Mouse (Mus musculus): ENCODE data around the gene Plekhg5.
A peak's percentile ranks its signal among the peaks of the same experiment; 100 is the strongest.

Gene Plekhg5

DNA sequence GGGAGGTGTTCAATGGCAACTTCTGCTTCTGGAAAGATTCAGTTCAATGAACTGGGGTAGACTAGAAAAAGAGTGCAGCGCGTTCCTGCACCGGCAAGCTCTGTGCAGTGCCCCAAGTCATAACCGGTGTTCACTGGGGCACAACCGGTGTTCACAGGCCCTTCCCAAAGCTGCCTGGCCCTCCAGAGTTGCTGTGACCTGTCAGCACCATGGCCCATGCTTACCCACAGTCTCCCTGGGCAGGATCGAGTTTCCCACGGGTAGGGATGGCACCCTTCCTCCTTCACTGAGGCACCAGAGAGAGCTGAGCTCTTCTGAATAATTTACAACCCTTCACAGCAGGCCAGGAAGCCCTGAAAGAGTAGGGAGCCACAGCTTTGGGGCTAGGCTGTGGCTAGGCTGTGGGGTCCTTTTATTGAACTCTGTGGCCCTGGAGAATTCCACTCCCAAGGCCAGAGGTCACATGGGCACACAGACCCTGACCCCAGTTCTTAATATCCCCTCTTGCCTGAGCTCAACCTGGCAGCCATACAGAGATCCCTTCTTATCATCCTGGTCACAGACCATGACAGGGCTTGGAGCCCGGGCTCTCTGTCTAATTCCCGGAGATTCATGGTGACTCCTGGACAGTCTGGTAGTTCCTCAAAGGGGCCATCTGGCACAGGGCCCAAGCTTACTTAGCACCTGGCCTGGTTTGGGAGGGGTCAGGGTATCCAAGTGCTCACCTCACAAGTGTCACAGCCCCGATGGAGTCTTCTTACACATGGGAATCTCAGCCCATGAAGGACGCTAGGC is 73.9 kb downstream of the Plekhg5 start:
- no peak for DNase-seq (ENCODE audit: low spot score)

DNA sequence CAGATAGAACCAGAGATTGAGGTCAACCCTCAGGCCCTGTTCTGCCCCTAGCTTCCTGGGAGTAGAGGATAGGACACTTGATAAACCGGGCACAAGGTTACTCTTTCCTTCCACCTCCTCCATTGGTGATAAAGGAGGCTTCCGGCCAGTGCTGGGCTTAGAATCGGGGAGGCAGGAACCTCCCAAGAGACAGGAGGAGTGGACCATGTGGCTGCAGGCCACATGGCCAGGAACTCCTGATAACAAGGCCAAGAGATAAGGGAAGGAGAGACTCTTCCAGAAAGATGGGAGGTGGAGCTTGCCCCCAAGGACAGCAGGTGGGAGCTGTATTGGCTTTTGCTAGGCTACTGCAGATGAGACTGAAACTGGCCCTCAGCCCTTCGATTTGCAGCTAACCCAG is 78.2 kb downstream of the Plekhg5 start:
- DNase-seq (ENCODE audit: low spot score): no peak

DNA sequence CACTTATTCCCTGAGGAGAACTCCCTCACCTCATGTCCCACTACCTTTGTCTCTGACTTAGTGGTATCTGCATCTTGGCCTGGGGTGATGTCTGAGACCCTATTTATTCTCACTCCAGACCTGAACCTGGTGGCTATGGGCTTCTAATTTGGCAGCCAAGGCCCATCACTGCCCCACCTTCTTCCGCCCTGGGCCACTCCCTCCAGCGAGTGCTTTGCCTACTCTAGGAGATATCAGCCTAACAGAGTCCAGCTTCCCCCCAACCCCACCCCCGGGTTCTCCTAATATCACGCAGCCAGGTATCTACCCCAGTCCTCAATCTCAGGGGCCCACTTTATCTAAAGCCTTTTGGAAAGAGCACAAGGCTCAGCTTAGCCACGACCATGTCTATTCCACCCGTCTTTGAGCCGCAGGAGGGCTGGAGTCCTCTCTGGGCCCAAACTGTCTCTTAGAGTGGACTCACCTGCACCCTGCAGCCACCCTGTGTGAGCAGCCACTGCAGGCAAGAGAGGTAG is 79.2 kb downstream of the Plekhg5 start:
- no peak for DNase-seq (ENCODE audit: low spot score)

DNA sequence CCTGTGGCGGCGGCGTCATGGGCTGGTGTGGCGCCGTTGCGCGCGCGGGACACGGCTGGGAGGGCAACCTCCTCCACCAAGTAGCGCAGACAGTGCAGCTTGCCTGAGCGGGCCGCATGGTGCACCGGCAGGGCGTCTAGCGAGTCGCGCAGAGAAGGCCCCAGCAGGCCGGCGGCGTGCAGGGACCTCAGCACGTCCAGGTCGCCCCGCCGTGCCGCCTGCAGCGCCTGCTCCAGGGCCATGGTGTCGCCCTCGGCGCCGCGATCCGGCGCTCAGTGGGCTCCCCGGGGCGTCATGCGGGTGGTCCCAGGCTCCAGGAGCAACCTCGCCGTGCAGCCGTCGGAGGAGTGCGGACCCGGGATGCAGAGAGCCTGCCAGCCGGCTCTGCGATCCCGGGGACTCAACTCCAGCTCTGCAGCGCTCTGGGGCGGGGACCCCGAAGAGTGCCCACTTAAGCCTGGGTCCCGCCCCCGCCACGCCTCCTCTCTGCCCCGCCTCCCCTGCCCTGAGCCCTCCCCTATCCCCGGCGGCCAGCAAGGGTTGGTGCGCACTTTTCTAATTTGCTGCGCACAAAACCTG is 79.8 kb downstream of the Plekhg5 start, which contains the start of gene Espn:
Gene Espn (minus strand): TSS at position 406 of the 579 bp plus-strand sequence.
- DNase-seq (ENCODE audit: low spot score): peak; percentile 56

DNA sequence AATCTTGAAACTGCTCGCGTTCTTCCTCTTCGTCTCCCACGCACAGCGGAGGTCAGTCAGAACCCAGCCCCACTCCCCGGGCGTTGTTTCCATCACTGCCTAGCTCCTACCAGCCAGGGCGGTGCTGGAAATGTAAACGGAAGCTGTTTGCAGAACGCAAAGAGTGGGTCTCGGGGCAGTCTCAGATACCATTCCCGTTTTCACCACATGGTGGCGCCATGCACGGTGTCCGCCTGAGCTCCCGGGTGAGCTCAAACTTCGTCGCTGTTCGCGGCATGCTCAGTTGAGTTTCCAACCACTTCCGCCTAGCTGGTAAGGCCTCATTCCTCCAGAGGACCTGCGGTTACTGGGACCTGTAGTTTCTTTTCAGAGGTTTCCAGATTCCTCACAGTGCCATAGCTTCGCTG is 81.5 kb downstream of the Plekhg5 start:
- no peak for DNase-seq (ENCODE audit: low spot score)

DNA sequence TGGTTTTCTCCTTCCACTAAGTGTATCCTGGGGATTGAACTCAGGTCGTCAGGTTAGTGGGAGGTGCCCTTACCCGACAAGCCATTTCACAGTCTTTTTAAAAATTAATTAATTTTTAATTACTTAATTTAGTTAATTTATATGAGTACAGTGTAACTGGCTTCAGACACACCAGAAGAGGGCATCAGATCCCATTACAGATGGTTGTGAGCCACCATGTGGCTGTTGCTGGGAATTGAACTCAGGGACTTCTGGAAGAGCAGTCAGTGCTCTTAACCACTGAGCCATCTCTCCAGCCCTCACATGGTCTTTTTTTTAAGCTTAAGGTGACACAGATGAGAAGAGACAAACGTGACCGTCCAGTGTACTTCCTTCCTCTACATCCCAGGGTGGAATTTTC is 82.7 kb downstream of the Plekhg5 start:
- no peak for DNase-seq (ENCODE audit: low spot score)

DNA sequence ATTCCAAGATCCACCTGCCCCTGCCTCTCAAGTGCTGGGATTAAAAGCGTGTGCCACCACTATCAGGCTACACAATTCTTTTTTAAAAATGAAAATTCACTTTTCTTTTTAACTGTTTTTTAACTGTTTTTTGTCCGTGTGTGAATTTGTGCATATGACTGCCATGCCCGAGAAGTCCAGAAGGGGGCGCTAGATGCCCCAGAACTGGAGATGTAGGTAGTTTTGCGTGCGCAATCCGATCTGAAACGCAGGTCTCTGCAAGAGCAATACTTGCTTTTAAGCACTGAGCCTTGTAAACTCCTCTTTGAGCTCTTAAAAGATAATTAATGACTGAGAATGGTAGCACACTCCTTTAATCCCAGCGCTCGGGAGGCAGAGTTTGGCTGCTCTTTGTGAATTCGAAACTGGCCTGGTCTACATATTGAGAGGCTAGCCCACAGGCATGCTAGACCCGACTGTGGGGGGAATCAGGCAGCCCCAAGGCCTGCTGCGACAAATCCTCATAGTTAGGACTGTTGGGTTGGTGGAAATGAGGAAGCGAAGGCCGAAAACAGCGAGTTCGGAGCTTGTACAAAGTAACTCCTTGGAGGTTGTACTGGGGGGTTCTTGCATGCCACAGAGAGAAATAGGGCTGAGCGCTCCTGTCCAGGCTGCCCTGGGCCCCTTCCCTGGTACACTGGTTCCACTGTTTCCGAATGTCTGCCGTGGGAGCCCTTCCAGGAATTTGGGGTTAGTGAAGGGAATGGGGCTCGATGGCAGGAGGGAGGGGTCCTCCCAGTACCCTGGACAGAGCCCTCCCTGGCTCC is 85.7 kb downstream of the Plekhg5 start:
- no peak for DNase-seq (ENCODE audit: low spot score)

DNA sequence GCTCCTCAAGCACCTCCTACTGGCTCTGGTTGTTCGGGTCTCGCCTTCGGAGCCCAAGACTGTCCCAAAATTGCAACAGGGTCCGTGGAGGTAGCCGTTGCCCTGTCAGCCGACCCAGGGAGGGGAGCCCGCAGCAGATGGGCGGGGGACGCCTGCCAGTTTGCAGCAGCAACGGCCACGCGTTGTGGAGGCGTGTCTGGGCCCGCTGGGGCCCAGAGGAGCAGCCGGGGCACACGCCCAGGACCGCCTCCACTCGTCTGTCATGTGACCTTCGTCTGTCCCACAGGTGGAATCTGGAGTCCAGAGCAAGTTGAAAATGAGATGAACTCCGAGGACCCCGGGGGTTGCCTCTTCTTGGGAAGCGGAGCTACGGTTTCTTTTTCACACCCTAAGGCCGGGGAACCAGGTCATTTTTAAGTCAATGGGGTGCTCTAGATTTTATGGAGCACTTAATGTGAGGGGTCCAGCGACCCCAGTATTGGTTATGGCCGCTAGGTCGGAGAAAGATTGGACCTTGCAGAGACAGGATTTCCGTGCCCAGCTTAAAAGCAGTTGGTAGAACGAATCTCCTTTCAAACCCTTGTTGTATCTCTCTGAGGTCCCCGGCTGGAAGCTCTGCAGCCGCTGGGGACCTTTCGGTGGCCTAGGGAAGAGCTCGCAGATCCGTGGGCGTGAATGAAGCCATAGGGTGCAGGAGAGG is 86.4 kb downstream of the Plekhg5 start, which contains the start of gene Hes2:
Gene Hes2 (plus strand): TSS at position 283 of the 700 bp plus-strand sequence.
- DNase-seq (ENCODE audit: low spot score): no peak

DNA sequence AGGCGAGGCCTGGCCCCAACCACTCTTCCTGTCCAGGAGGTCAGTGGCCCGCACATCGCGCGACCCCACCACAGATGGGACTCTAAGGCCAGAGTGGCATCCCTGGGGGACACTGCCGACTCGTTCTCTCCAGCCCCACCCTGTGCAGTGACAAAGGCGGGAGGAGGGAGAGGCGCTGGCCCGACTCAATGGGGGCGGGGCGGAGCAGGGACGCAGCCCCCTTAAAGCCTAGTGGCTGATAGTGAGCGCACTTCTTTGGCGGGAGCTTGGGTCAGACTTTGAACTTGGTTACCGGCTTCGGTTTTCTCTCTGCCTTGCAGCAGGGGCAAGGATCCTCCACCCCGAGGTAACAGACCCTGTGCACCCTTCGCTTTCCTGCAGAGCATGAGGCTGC is 87.0 kb downstream of the Plekhg5 start:
- DNase-seq (ENCODE audit: low spot score): no peak

DNA sequence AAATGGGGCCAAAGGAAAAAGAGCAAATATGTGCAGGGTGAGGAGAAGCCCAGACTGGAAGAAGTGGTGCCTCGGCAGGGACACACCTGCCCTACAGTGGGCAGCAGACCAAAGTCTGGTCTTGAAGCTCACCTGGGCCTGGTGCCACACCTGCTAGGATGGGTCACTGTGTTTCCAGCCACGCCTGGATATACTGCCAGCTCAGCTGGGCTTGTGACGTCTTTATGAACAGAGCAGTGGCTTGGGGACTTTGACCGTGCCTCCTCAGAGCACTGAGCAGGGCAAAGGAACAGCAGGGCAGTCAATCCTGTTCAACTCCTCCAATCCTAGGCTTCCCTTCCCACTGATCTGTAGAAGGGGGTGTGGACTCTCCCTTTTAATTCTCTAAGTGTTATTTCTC is 88.5 kb downstream of the Plekhg5 start:
- no peak for DNase-seq (ENCODE audit: low spot score)

DNA sequence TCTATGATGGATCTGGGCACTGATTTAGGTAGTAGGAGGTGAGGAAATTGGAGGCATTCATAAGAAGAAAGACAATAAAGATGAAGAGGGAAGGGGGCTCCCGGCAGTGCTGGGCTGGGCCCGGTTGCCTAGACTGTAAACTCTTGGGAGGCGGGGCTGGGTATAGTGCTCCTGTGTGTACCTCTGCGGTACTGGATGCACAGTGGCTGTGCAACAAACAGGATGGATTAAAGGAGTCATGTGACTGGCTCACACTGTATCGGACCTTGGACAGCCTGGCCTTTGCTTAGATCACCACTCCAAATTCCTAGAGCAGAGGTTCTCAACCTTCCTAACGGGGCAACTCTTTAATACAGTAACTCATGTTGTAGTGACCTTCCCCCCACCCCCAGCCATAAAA is 89.3 kb downstream of the Plekhg5 start:
- DNase-seq (ENCODE audit: low spot score): no peak

DNA sequence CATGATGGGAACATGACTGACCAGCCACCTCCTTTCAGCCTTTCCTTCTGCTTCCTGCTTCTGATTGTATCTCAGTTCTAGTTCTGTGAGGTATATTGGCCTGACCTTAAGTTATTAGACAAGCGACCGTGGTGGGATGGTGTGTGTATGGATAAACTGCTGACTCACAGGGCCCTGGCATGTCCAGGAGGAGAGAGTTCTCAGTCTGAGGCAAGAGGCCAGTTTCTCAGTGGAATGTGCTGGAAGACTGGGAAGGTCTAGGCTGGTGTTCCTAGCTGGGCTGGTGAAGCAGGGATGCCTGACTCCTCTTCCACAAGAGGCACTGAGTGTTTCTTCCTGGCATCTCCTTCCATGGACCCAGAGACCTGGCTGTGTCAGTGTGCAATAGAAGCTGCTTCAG is 90.5 kb downstream of the Plekhg5 start:
- DNase-seq (ENCODE audit: low spot score): no peak
